ENCODE assay signal across 9 mouse cellular contexts in genomic region chr13:73907683-73908412, GRCm38 (mm10). TPM values are rescaled to one million over a fixed set of nuclear protein-coding genes. Genes with fewer than 3 reads are reported as not detected.
A peak's percentile ranks its signal among the peaks of the same experiment; 100 is the strongest.
DNase-seq lines count a peak whose midpoint lies in the region; ATAC-seq and TF ChIP-seq lines count a peak whose summit lies in the region.
"Had no signal": no experiment of that assay in that cellular context is flagged by ENCODE, and none has a peak within 500 bp of the region (broad histone marks: within the 10 kb centered on the region; RNA-seq: fewer than 3 reads in every experiment).

No protein-coding gene starts in this region.

- H3K36me3 ChIP-seq in neural tube, embryonic 11.5 days (ENCODE audit: control insufficient read depth, insufficient read depth, low read length) = no peaks in the 10 kb centered on the region; the same call in 1 of the 2 replicates
- no peaks in the 10 kb centered on the region; the same call in 1 of the 2 replicates for H3K36me3 ChIP-seq in hindbrain, embryonic 15.5 days
- H3K36me3 ChIP-seq in limb, embryonic 14.5 days (ENCODE audit: control insufficient read depth, insufficient read depth, low read length) = peaks cover 12% of the 10 kb centered on the region; the same call in 1 of the 2 replicates

- no peak for TF ChIP-seq POLR2A in limb, embryonic 14.5 days (IDR thresholded peaks at IDR 0.05; ENCODE audit: borderline replicate concordance, extremely low read depth, insufficient read depth, insufficient read length)

- 75% methylated on average over 2 of the region's 2 CpGs for WGBS in neural tube, embryonic 11.5 days
- 66% methylated on average over 2 of the region's 2 CpGs for WGBS in hindbrain, embryonic 15.5 days
- WGBS in limb, embryonic 14.5 days = 62% methylated on average over 2 of the region's 2 CpGs

- H3K27ac ChIP-seq in neural tube, embryonic 11.5 days (ENCODE audit: low read depth, low read length) = no peak overlapping the region
- H3K27ac ChIP-seq in hindbrain, embryonic 15.5 days (replicated peaks) = no peak overlapping the region
- H3K27ac ChIP-seq in limb, embryonic 14.5 days (replicated peaks; ENCODE audit: low read depth, low read length) = no peak overlapping the region

- no peak overlapping the region for H3K4me3 ChIP-seq in neural tube, embryonic 11.5 days (ENCODE audit: low read depth, low read length)
- no peak overlapping the region for H3K4me3 ChIP-seq in hindbrain, embryonic 15.5 days
- no peak overlapping the region for H3K4me3 ChIP-seq in limb, embryonic 14.5 days (replicated peaks; ENCODE audit: low read length)
- H3K4me3 ChIP-seq: myocyte had no signal

- no peaks in the 10 kb centered on the region for H3K27me3 ChIP-seq in neural tube, embryonic 11.5 days (ENCODE audit: control insufficient read depth, insufficient read depth, low read length)
- H3K27me3 ChIP-seq in hindbrain, embryonic 15.5 days = no peaks in the 10 kb centered on the region
- no peaks in the 10 kb centered on the region for H3K27me3 ChIP-seq in limb, embryonic 14.5 days (ENCODE audit: control insufficient read depth, insufficient read depth, low read length)

- DNase-seq in neural tube, embryonic 11.5 days (ENCODE audit: low spot score) = peak; percentile 31
- DNase-seq in neural tube, embryonic 10.5 days (ENCODE audit: extremely low spot score, low spot score) = no peak
- DNase-seq in T-cell, adult 2 months (ENCODE audit: low spot score) = peak; percentile 16
- DNase-seq in embryo, embryonic 11.5 days (ENCODE audit: low read depth, low spot score) = peak; percentile 36
- peak; percentile 58 for DNase-seq in limb, embryonic 14.5 days (ENCODE audit: low spot score)
- peak; percentile 51 for DNase-seq in retina, postnatal 7 days (ENCODE audit: low read depth, low spot score)

- ATAC-seq in neural tube, embryonic 11.5 days (ENCODE audit: insufficient read depth, low FRiP score, low TSS enrichment) = no peak; the same call in 1 of the 2 replicates
- ATAC-seq in hindbrain, embryonic 15.5 days (ENCODE audit: low FRiP score, low read depth) = peak; percentile 90
- ATAC-seq in limb, embryonic 14.5 days (ENCODE audit: low FRiP score, low read depth) = peak; percentile 83

- no peak overlapping the region for H3K4me2 ChIP-seq in neural tube, embryonic 11.5 days (ENCODE audit: low read depth)
- H3K4me2 ChIP-seq in hindbrain, embryonic 15.5 days = no peak overlapping the region
- H3K4me2 ChIP-seq in limb, embryonic 14.5 days (replicated peaks; ENCODE audit: low read depth, low read length, severe bottlenecking) = no peak overlapping the region

- H3K9ac ChIP-seq in neural tube, embryonic 11.5 days (ENCODE audit: low read length) = no peak overlapping the region
- no peak overlapping the region for H3K9ac ChIP-seq in hindbrain, embryonic 15.5 days
- H3K9ac ChIP-seq in limb, embryonic 14.5 days (ENCODE audit: low read depth, low read length, severe bottlenecking) = no peak overlapping the region

- no peaks in the 10 kb centered on the region for H3K9me3 ChIP-seq in neural tube, embryonic 11.5 days (ENCODE audit: control insufficient read depth, low read length)
- H3K9me3 ChIP-seq in hindbrain, embryonic 15.5 days = no peaks in the 10 kb centered on the region
- H3K9me3 ChIP-seq in limb, embryonic 14.5 days (ENCODE audit: control insufficient read depth, low read length) = no peaks in the 10 kb centered on the region

- no peaks in the 10 kb centered on the region for H3K4me1 ChIP-seq in neural tube, embryonic 11.5 days (ENCODE audit: control insufficient read depth, insufficient read depth, low read length)
- H3K4me1 ChIP-seq in hindbrain, embryonic 15.5 days (replicated peaks) = no peaks in the 10 kb centered on the region
- H3K4me1 ChIP-seq in limb, embryonic 14.5 days (ENCODE audit: control insufficient read depth, insufficient read depth, low read length) = no peaks in the 10 kb centered on the region

RNA-seq across cellular contexts. Expression of gene Trip13, which starts 29.7 kb away (rescaled TPM):
- 47.5 and 48.1 TPM in 2 replicates for polyA plus RNA-seq in neural tube, embryonic 11.5 days (2014; fragmentation: Nextera tagmentation; extraction: Ambion mirVana)
- 10.2 and 11.0 TPM in 2 replicates for polyA plus RNA-seq in hindbrain, embryonic 15.5 days (2015; fragmentation: Nextera tagmentation; extraction: Ambion mirVana)
- polyA plus RNA-seq in limb, embryonic 14.5 days (2012; rRNA removed) = 16.1 and 20.6 TPM in 2 replicates
- polyA plus RNA-seq in limb, embryonic 14.5 days (2014; fragmentation: Nextera tagmentation; extraction: Ambion mirVana) = 36.0 and 37.3 TPM in 2 replicates

RNA-seq across cellular contexts. Expression of gene Brd9, which starts 29.8 kb away (rescaled TPM):
- polyA plus RNA-seq in neural tube, embryonic 11.5 days (2014; fragmentation: Nextera tagmentation; extraction: Ambion mirVana) = 77.6 and 80.3 TPM in 2 replicates
- 82.9 and 88.1 TPM in 2 replicates for polyA plus RNA-seq in hindbrain, embryonic 15.5 days (2015; fragmentation: Nextera tagmentation; extraction: Ambion mirVana)
- polyA plus RNA-seq in limb, embryonic 14.5 days (2012; rRNA removed) = 85.7 and 87.2 TPM in 2 replicates
- polyA plus RNA-seq in limb, embryonic 14.5 days (2014; fragmentation: Nextera tagmentation; extraction: Ambion mirVana) = 48.4 and 55.9 TPM in 2 replicates

RNA-seq across cellular contexts. Expression of gene Zdhhc11, which starts 55.8 kb away (rescaled TPM):
- not detected in 2 replicates for polyA plus RNA-seq in neural tube, embryonic 11.5 days (2014; fragmentation: Nextera tagmentation; extraction: Ambion mirVana)
- polyA plus RNA-seq in hindbrain, embryonic 15.5 days (2015; fragmentation: Nextera tagmentation; extraction: Ambion mirVana) = not detected in 2 replicates
- not detected in 2 replicates for polyA plus RNA-seq in limb, embryonic 14.5 days (2012; rRNA removed)
- polyA plus RNA-seq in limb, embryonic 14.5 days (2014; fragmentation: Nextera tagmentation; extraction: Ambion mirVana) = not detected in 2 replicates
- polyA plus RNA-seq: frontal cortex, adult 2 months; myocyte had no signal
